Mouse (Mus musculus): ENCODE data around the gene Olfr1358. TPM values are rescaled to one million over a fixed set of nuclear protein-coding genes. Genes with fewer than 3 reads are reported as not detected.

The Olfr1358 gene
- polyA plus RNA-seq, 1 experiment = not detected

- no peak for DNase-seq (ENCODE audit: extremely low spot score in 1 of 2, low spot score in 1 of 2)
These were observed 52.0 kb downstream of the Olfr1358 start for GRCm38 (mm10) chr10:78569191-78569590.

GRCm38 (mm10) chr10:78569686-78570085 is 52.5 kb downstream of the Olfr1358 start:
- DNase-seq (ENCODE audit: extremely low spot score in 1 of 2, low spot score in 1 of 2) = no peak

Other genes with a start within 250 kb of the Olfr1358 start
- 218 and 220 TPM in 2 replicates for gene Agpat3, start 164.9 kb upstream of the Olfr1358 start, polyA plus RNA-seq (2012; rRNA removed)
- gene Rrp1, start 104.4 kb upstream of the Olfr1358 start, polyA plus RNA-seq (2012; rRNA removed) = 699 and 728 TPM in 2 replicates
- 69.5 and 75.2 TPM in 2 replicates for gene Cstb, start 91.8 kb upstream of the Olfr1358 start, polyA plus RNA-seq (2012; rRNA removed)
- gene Pdxk, start 52.5 kb upstream of the Olfr1358 start, polyA plus RNA-seq (2012; rRNA removed) = 80.2 and 80.9 TPM in 2 replicates
- 41.4 and 44.3 TPM in 2 replicates for gene Ilvbl, start 56.9 kb downstream of the Olfr1358 start, polyA plus RNA-seq (2012; rRNA removed)
- 7.3 and 8.2 TPM in 2 replicates for gene Syde1, start 74.5 kb downstream of the Olfr1358 start, polyA plus RNA-seq (2012; rRNA removed)
- 0.08 and 0.11 TPM in 2 replicates for gene Olfr1357, start 100.6 kb downstream of the Olfr1358 start, polyA plus RNA-seq (2012; rRNA removed)
- gene Casp14, start 200.9 kb downstream of the Olfr1358 start, polyA plus RNA-seq (2012; rRNA removed) = not detected in 2 replicates
- 0.15 and 0.18 TPM in 2 replicates for gene Ccdc105, start 235.6 kb downstream of the Olfr1358 start, polyA plus RNA-seq (2012; rRNA removed)

Data from frontal cortex, adult 2 months (tissue).